Mouse (Mus musculus) stomach, embryonic 15.5 days (tissue): ENCODE measurements around the gene Kcnh5. TPM values are rescaled to one million over a fixed set of nuclear protein-coding genes. Genes with fewer than 3 reads are reported as not detected.

Experiments
- polyA plus RNA-seq: library from polyadenylated mRNA; unstranded; fragments of >200 nt; fragmentation: Nextera tagmentation; extraction: Ambion mirVana; gene quantifications from 2 replicates; pipeline ENCODE4 v1.2.1, GENCODE M21; 2015

Kcnh5 gene
- polyA plus RNA-seq, 1 experiment from 2014 or later, result 0.21 TPM

Other genes with a start within 250 kb of the Kcnh5 start
- gene Rhoj, start 131.0 kb upstream of the Kcnh5 start, polyA plus RNA-seq, result 59.1 and 61.4 TPM in 2 replicates
- not detected in 2 replicates for gene Gphb5, start 239.4 kb upstream of the Kcnh5 start, polyA plus RNA-seq